Comparison of ENCODE assay signal across 8 mouse cellular contexts in the genomic region with DNA sequence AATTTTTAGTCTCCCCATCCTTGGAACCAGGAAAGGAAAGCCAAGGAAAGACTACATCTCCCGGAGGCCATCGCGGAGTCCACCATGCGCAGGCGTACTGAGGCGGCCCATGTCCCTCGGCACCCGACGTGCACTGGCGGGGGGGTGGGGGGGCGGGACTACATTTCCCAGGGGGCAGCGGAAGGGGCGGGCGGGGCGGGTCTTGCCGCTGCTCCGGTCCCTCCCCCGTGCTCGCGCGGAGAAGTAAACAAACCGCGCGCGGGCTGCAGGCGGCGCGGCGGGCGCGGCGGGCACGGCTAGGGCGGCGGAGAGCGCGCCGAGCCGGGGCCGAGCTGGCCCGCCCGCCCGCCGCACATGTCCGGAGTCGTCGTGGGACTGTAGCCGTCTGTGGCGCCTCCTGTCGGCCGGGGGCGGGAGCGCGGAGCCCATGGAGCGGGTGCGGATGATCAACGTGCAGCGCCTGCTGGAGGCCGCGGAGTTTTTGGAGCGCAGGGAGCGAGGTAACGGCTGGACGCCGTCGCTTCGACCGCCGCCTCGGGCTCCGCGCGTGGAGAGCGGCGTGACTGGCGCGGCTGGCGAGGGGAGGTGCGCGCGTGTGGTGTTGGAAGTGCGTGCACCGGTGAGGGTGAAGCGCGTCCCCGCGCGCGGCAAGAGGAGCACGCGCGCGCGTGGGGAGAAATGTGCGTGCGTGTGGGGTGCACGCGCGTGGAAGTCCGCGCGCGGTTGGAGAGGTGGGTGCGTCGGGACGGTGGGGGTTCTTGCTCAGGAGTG. TPM values are rescaled to one million over a fixed set of nuclear protein-coding genes. Genes with fewer than 3 reads are reported as not detected.
DNase-seq lines count a peak whose midpoint lies in the region; ATAC-seq and TF ChIP-seq lines count a peak whose summit lies in the region.

No protein-coding gene starts in this region.

- ATAC-seq in embryonic facial prominence, embryonic 14.5 days (ENCODE audit: low read depth): peak; percentile 86
- ATAC-seq in limb, embryonic 14.5 days (ENCODE audit: low FRiP score, low read depth): peak; percentile 84
- ATAC-seq in midbrain, embryonic 16.5 days: peak; percentile 80

- H3K9me3 ChIP-seq in embryonic facial prominence, embryonic 14.5 days (ENCODE audit: control insufficient read depth, low read length): no peaks in the 10 kb centered on the region
- H3K9me3 ChIP-seq in limb, embryonic 14.5 days (ENCODE audit: control insufficient read depth, low read length): no peaks in the 10 kb centered on the region
- H3K9me3 ChIP-seq in midbrain, embryonic 16.5 days (replicated peaks; ENCODE audit: control insufficient read depth, low read length, poor library complexity, severe bottlenecking): no peaks in the 10 kb centered on the region

- peak; percentile 95 for DNase-seq in 3T3-L1 (ENCODE audit: low read depth, low spot score)
- DNase-seq in adrenal gland, postnatal 36 days: peak; percentile 93
- DNase-seq in embryonic facial prominence, embryonic 14.5 days (ENCODE audit: low spot score): peak; percentile 96
- DNase-seq in heart, adult 8-10 months (ENCODE audit: low spot score): peak; percentile 88
- DNase-seq in kidney, adult 9 months: peak; percentile 94
- DNase-seq in limb, embryonic 14.5 days (ENCODE audit: low spot score): peak; percentile 90
- DNase-seq in spleen, adult 2 months (ENCODE audit: low read depth in 1 of 2, low spot score in 2 of 2): peak; percentile 70 to 83

- peak overlapping the region; percentile 76 for H3K27ac ChIP-seq in embryonic facial prominence, embryonic 14.5 days (replicated peaks; ENCODE audit: low read depth, low read length)
- H3K27ac ChIP-seq in limb, embryonic 14.5 days (replicated peaks; ENCODE audit: low read depth, low read length): peak overlapping the region; percentile 73
- peak overlapping the region; percentile 77 for H3K27ac ChIP-seq in midbrain, embryonic 16.5 days (ENCODE audit: low read length)
- peak overlapping the region; percentile 33; the same call in 1 of the 2 replicates for H3K27ac ChIP-seq in spleen, adult 2 months (ENCODE audit: insufficient read depth, low read length)

- TF ChIP-seq CTCF in spleen, adult 2 months (IDR thresholded peaks at IDR 0.05; ENCODE audit: extremely low read depth, insufficient read depth, insufficient read length, insufficient replicate concordance): peak; percentile 63

- 0% methylated on average over 27 of the region's 106 CpGs for WGBS in embryonic facial prominence, embryonic 14.5 days
- WGBS in limb, embryonic 14.5 days: under 1% methylated on average over 54 of the region's 106 CpGs
- WGBS in midbrain, embryonic 16.5 days: under 1% methylated on average over 103 of the region's 106 CpGs
- WGBS in spleen, adult 2 months: under 1% methylated on average over 104 of the region's 106 CpGs

- H3K4me2 ChIP-seq in embryonic facial prominence, embryonic 14.5 days (ENCODE audit: low read depth, low read length): peak overlapping the region; percentile 87
- peak overlapping the region; percentile 91 for H3K4me2 ChIP-seq in limb, embryonic 14.5 days (replicated peaks; ENCODE audit: low read depth, low read length, severe bottlenecking)
- peak overlapping the region; percentile 84 for H3K4me2 ChIP-seq in midbrain, embryonic 16.5 days (ENCODE audit: low read length)

- H3K4me1 ChIP-seq in embryonic facial prominence, embryonic 14.5 days (ENCODE audit: control insufficient read depth, insufficient read depth, low read length): peaks cover 19% of the 10 kb centered on the region
- peaks cover 23% of the 10 kb centered on the region for H3K4me1 ChIP-seq in limb, embryonic 14.5 days (ENCODE audit: control insufficient read depth, insufficient read depth, low read length)
- H3K4me1 ChIP-seq in midbrain, embryonic 16.5 days (ENCODE audit: control insufficient read depth, insufficient read depth, low read length): peaks cover 24% of the 10 kb centered on the region
- peaks cover 6% of the 10 kb centered on the region for H3K4me1 ChIP-seq in spleen, adult 2 months (ENCODE audit: control insufficient read depth, insufficient read depth, insufficient read length)

- peaks cover 15% of the 10 kb centered on the region for H3K36me3 ChIP-seq in embryonic facial prominence, embryonic 14.5 days (ENCODE audit: control insufficient read depth, insufficient read depth, low read length)
- peaks cover 19% of the 10 kb centered on the region for H3K36me3 ChIP-seq in limb, embryonic 14.5 days (ENCODE audit: control insufficient read depth, insufficient read depth, low read length)
- H3K36me3 ChIP-seq in midbrain, embryonic 16.5 days (ENCODE audit: control insufficient read depth, insufficient read depth, low read length): peaks cover 3% of the 10 kb centered on the region; the same call in 1 of the 2 replicates
- no peaks in the 10 kb centered on the region for H3K36me3 ChIP-seq in spleen, adult 2 months (ENCODE audit: control insufficient read depth, insufficient read depth, low read length)

- no peak for TF ChIP-seq POLR2A in limb, embryonic 14.5 days (IDR thresholded peaks at IDR 0.05; ENCODE audit: borderline replicate concordance, extremely low read depth, insufficient read depth, insufficient read length)
- TF ChIP-seq POLR2A in spleen, adult 2 months (IDR thresholded peaks at IDR 0.05; ENCODE audit: low read depth, low read length): no peak

- peak overlapping the region; percentile 82 for H3K9ac ChIP-seq in embryonic facial prominence, embryonic 14.5 days (ENCODE audit: low read depth, low read length)
- peak overlapping the region; percentile 72 for H3K9ac ChIP-seq in limb, embryonic 14.5 days (ENCODE audit: low read depth, low read length, severe bottlenecking)
- peak overlapping the region; percentile 77 for H3K9ac ChIP-seq in midbrain, embryonic 16.5 days (ENCODE audit: low read depth, low read length)

- peak overlapping the region; percentile 92 for H3K4me3 ChIP-seq in embryonic facial prominence, embryonic 14.5 days (ENCODE audit: low read depth, low read length)
- peak overlapping the region; percentile 82 for H3K4me3 ChIP-seq in limb, embryonic 14.5 days (replicated peaks; ENCODE audit: low read length)
- H3K4me3 ChIP-seq in midbrain, embryonic 16.5 days (ENCODE audit: low read depth, low read length): peak overlapping the region; percentile 53
- peak overlapping the region; percentile 79 for H3K4me3 ChIP-seq in spleen, adult 2 months (ENCODE audit: extremely low read depth, insufficient read depth, insufficient read length)

- H3K27me3 ChIP-seq in embryonic facial prominence, embryonic 14.5 days (replicated peaks; ENCODE audit: control insufficient read depth, insufficient read depth, low read length): no peaks in the 10 kb centered on the region
- no peaks in the 10 kb centered on the region for H3K27me3 ChIP-seq in limb, embryonic 14.5 days (ENCODE audit: control insufficient read depth, insufficient read depth, low read length)
- H3K27me3 ChIP-seq in midbrain, embryonic 16.5 days (ENCODE audit: control insufficient read depth, insufficient read depth, low read depth, low read length): no peaks in the 10 kb centered on the region
- H3K27me3 ChIP-seq in spleen, adult 2 months (ENCODE audit: control insufficient read depth, insufficient read depth, low read length): no peaks in the 10 kb centered on the region

RNA-seq across cellular contexts. Expression of gene Mxi1, which starts 19.1 kb away (rescaled TPM):
- 10 to 100 TPM; 29.7 to 39.8 TPM for total RNA-seq in adrenal gland, postnatal 36 days (2021)
- 36.0 and 36.6 TPM in 2 replicates for polyA plus RNA-seq in embryonic facial prominence, embryonic 14.5 days (2014; fragmentation: Nextera tagmentation; extraction: Ambion mirVana)
- 10 to 100 TPM; 38.7 to 49.2 (median 46.0) TPM for total RNA-seq in heart, adult 8-10 months (2022)
- 25.8 and 28.5 TPM in 2 replicates for polyA plus RNA-seq in limb, embryonic 14.5 days (2012; rRNA removed)
- 40.1 and 42.2 TPM in 2 replicates for polyA plus RNA-seq in limb, embryonic 14.5 days (2014; fragmentation: Nextera tagmentation; extraction: Ambion mirVana)
- 37.2 and 40.8 TPM in 2 replicates for polyA plus RNA-seq in midbrain, embryonic 16.5 days (2015; fragmentation: Nextera tagmentation; extraction: Ambion mirVana)
- polyA plus RNA-seq in spleen, adult 2 months (2012; rRNA removed): 10.9 and 12.7 TPM in 2 replicates

RNA-seq across cellular contexts. Expression of gene Gm10197, which starts 42.2 kb away (rescaled TPM):
- total RNA-seq in adrenal gland, postnatal 36 days (2021): not detected
- polyA plus RNA-seq in embryonic facial prominence, embryonic 14.5 days (2014; fragmentation: Nextera tagmentation; extraction: Ambion mirVana): 6.4 TPM in 1 of 2 replicates, not detected in the other
- total RNA-seq in heart, adult 8-10 months (2022): not detected
- polyA plus RNA-seq in limb, embryonic 14.5 days (2012; rRNA removed): not detected in 2 replicates
- polyA plus RNA-seq in limb, embryonic 14.5 days (2014; fragmentation: Nextera tagmentation; extraction: Ambion mirVana): 4.4 TPM in 1 of 2 replicates, not detected in the other
- polyA plus RNA-seq in midbrain, embryonic 16.5 days (2015; fragmentation: Nextera tagmentation; extraction: Ambion mirVana): not detected in 2 replicates
- polyA plus RNA-seq in spleen, adult 2 months (2012; rRNA removed): not detected in 2 replicates

Comparison
In these comparisons a context has a peak if more than half of its experiments do, and no peak if none do; other contexts are left out.
1. Peak in every context shown above with its lines: DNase-seq, ATAC-seq, H3K4me3 ChIP-seq and H3K27ac ChIP-seq.